Mouse (Mus musculus): ENCODE results near the gene Ankrd50. TPM values are rescaled to one million over a fixed set of nuclear protein-coding genes. Genes with fewer than 3 reads are reported as not detected.
A peak's percentile ranks its signal among the peaks of the same experiment; 100 is the strongest.

The Ankrd50 gene
- polyA plus RNA-seq, 1 experiment from 2014 or later = 32.3 TPM

GRCm38 (mm10) chr3:38461742-38462141 lies 22.9 kb downstream of the Ankrd50 start:
- 83% methylated on average over 2 of the region's 2 CpGs for WGBS
- Histone ChIP-seq H3K27ac (no peak overlapping the region), H3K4me1 (replicated peaks) (0 out of 2 replicates have a peak, but pooled peaks cover 5% of the 10 kb centered on the region), H3K9me3 (no peaks in the 10 kb centered on the region), H3K9ac (replicated peaks) (no peak overlapping the region), H3K27me3 (no peaks in the 10 kb centered on the region), H3K4me2 (replicated peaks) (no peak overlapping the region), H3K36me3 (peaks cover 61% of the 10 kb centered on the region), H3K4me3 (replicated peaks) (no peak overlapping the region)
- ATAC-seq = no peak

- no peak overlapping the region for H3K4me2 ChIP-seq (replicated peaks)
- no peak overlapping the region for H3K4me3 ChIP-seq (replicated peaks)
- H3K27me3 ChIP-seq = no peaks in the 10 kb centered on the region
- H3K36me3 ChIP-seq = peaks cover 76% of the 10 kb centered on the region
- WGBS = 87% methylated on average over 4 of the region's 4 CpGs
- H3K9me3 ChIP-seq = no peaks in the 10 kb centered on the region
- H3K4me1 ChIP-seq (replicated peaks) = 0 out of 2 replicates have a peak, but pooled peaks cover 3% of the 10 kb centered on the region
- no peak for ATAC-seq
- H3K9ac ChIP-seq (replicated peaks) = no peak overlapping the region
- H3K27ac ChIP-seq = no peak overlapping the region
Measured at GRCm38 (mm10) chr3:38460250-38460624, 24.4 kb downstream of the Ankrd50 start.

GRCm38 (mm10) chr3:38459507-38460249 lies 25.0 kb downstream of the Ankrd50 start:
- ATAC-seq = no peak
- no peak overlapping the region for H3K4me3 ChIP-seq (replicated peaks)
- no peak overlapping the region for H3K27ac ChIP-seq
- H3K9ac ChIP-seq (replicated peaks) = no peak overlapping the region
- H3K9me3 ChIP-seq = no peaks in the 10 kb centered on the region
- WGBS = 92% methylated on average over 5 of the region's 5 CpGs
- H3K4me2 ChIP-seq (replicated peaks) = no peak overlapping the region
- H3K4me1 ChIP-seq (replicated peaks) = 0 out of 2 replicates have a peak, but pooled peaks cover 3% of the 10 kb centered on the region
- peaks cover 82% of the 10 kb centered on the region for H3K36me3 ChIP-seq
- H3K27me3 ChIP-seq = no peaks in the 10 kb centered on the region

- Histone ChIP-seq H3K4me1 (replicated peaks) (peaks cover 3% of the 10 kb centered on the region; the same call in 1 of the 2 replicates), H3K9ac (replicated peaks) (no peak overlapping the region), H3K36me3 (peaks cover 88% of the 10 kb centered on the region), H3K27ac (no peak overlapping the region), H3K27me3 (no peaks in the 10 kb centered on the region), H3K4me3 (replicated peaks) (no peak overlapping the region), H3K4me2 (replicated peaks) (no peak overlapping the region), H3K9me3 (no peaks in the 10 kb centered on the region)
- WGBS = 96% methylated on average over 14 of the region's 14 CpGs
- ATAC-seq = no peak
Measured at GRCm38 (mm10) chr3:38457041-38457440, 27.6 kb downstream of the Ankrd50 start.

- Histone ChIP-seq H3K9ac (replicated peaks) (no peak overlapping the region), H3K9me3 (peaks cover 3% of the 10 kb centered on the region; the same call in 1 of the 2 replicates), H3K4me1 (replicated peaks) (no peaks in the 10 kb centered on the region; the same call in 1 of the 2 replicates), H3K36me3 (peaks cover 73% of the 10 kb centered on the region), H3K27me3 (no peaks in the 10 kb centered on the region), H3K27ac (no peak overlapping the region), H3K4me3 (replicated peaks) (no peak overlapping the region), H3K4me2 (replicated peaks) (no peak overlapping the region)
- no peak for ATAC-seq
- 89% methylated on average over 9 of the region's 9 CpGs for WGBS
Measured at GRCm38 (mm10) chr3:38452199-38452598, 32.4 kb downstream of the Ankrd50 start.

- H3K4me2 ChIP-seq (replicated peaks) = no peak overlapping the region
- no peaks in the 10 kb centered on the region for H3K27me3 ChIP-seq
- H3K27ac ChIP-seq = no peak overlapping the region
- no peak for ATAC-seq
- H3K9ac ChIP-seq (replicated peaks) = no peak overlapping the region
- H3K9me3 ChIP-seq = peaks cover 3% of the 10 kb centered on the region; the same call in 1 of the 2 replicates
- peaks cover 21% of the 10 kb centered on the region for H3K36me3 ChIP-seq
- no peaks in the 10 kb centered on the region for H3K4me1 ChIP-seq (replicated peaks)
- WGBS = 90% methylated on average over 9 of the region's 9 CpGs
- H3K4me3 ChIP-seq (replicated peaks) = no peak overlapping the region
Measured at GRCm38 (mm10) chr3:38446586-38446985, 38.1 kb downstream of the Ankrd50 start.

GRCm38 (mm10) chr3:38443875-38444274 lies 40.8 kb downstream of the Ankrd50 start:
- 0 out of 2 replicates have a peak, but pooled peaks cover 3% of the 10 kb centered on the region for H3K36me3 ChIP-seq
- H3K27ac ChIP-seq = no peak overlapping the region
- ATAC-seq = no peak
- H3K4me2 ChIP-seq (replicated peaks) = no peak overlapping the region
- H3K9ac ChIP-seq (replicated peaks) = no peak overlapping the region
- H3K27me3 ChIP-seq = no peaks in the 10 kb centered on the region
- 58% methylated on average over 4 of the region's 4 CpGs for WGBS
- no peak overlapping the region for H3K4me3 ChIP-seq (replicated peaks)
- H3K4me1 ChIP-seq (replicated peaks) = no peaks in the 10 kb centered on the region
- H3K9me3 ChIP-seq = no peaks in the 10 kb centered on the region

GRCm38 (mm10) chr3:38440564-38440991 lies 44.1 kb downstream of the Ankrd50 start:
- Histone ChIP-seq H3K4me3 (replicated peaks) (no peak overlapping the region), H3K4me1 (replicated peaks) (no peaks in the 10 kb centered on the region), H3K4me2 (replicated peaks) (no peak overlapping the region), H3K27ac (no peak overlapping the region), H3K9me3 (no peaks in the 10 kb centered on the region), H3K27me3 (no peaks in the 10 kb centered on the region), H3K9ac (replicated peaks) (no peak overlapping the region), H3K36me3 (no peaks in the 10 kb centered on the region)
- WGBS = 73% methylated on average over 7 of the region's 7 CpGs
- ATAC-seq = no peak

GRCm38 (mm10) chr3:38436596-38436995 lies 48.0 kb downstream of the Ankrd50 start:
- WGBS = 73% methylated on average over 3 of the region's 3 CpGs
- no peak for ATAC-seq

GRCm38 (mm10) chr3:38435828-38436227 lies 48.8 kb downstream of the Ankrd50 start:
- H3K4me2 ChIP-seq (replicated peaks) = no peak overlapping the region
- no peaks in the 10 kb centered on the region for H3K27me3 ChIP-seq
- no peaks in the 10 kb centered on the region for H3K9me3 ChIP-seq
- no peak for ATAC-seq
- H3K9ac ChIP-seq (replicated peaks) = no peak overlapping the region
- H3K36me3 ChIP-seq = no peaks in the 10 kb centered on the region
- WGBS = 92% methylated on average over 6 of the region's 6 CpGs
- H3K4me3 ChIP-seq (replicated peaks) = no peak overlapping the region
- no peak overlapping the region for H3K27ac ChIP-seq
- peaks cover 15% of the 10 kb centered on the region for H3K4me1 ChIP-seq (replicated peaks)

More at GRCm38 (mm10) chr3:38436596-38436995, 48.0 kb downstream of the Ankrd50 start:
- no peaks in the 10 kb centered on the region for H3K9me3 ChIP-seq
- no peak overlapping the region for H3K4me2 ChIP-seq (replicated peaks)
- no peak overlapping the region for H3K9ac ChIP-seq (replicated peaks)
- no peaks in the 10 kb centered on the region for H3K27me3 ChIP-seq
- H3K4me3 ChIP-seq (replicated peaks) = no peak overlapping the region
- no peak overlapping the region for H3K27ac ChIP-seq
- peaks cover 12% of the 10 kb centered on the region for H3K4me1 ChIP-seq (replicated peaks)
- no peaks in the 10 kb centered on the region for H3K36me3 ChIP-seq

- Histone ChIP-seq H3K4me2 (replicated peaks) (no peak overlapping the region), H3K4me3 (replicated peaks) (no peak overlapping the region), H3K36me3 (no peaks in the 10 kb centered on the region), H3K27ac (no peak overlapping the region), H3K27me3 (no peaks in the 10 kb centered on the region), H3K9ac (replicated peaks) (no peak overlapping the region), H3K4me1 (replicated peaks) (peaks cover 15% of the 10 kb centered on the region), H3K9me3 (no peaks in the 10 kb centered on the region)
- no peak for ATAC-seq
- WGBS = 95% methylated on average over 2 of the region's 2 CpGs
Measured at GRCm38 (mm10) chr3:38434486-38434885, 50.2 kb downstream of the Ankrd50 start.

- peak; percentile 60; the same call in 1 of the 2 replicates for ATAC-seq
- Histone ChIP-seq H3K9ac (replicated peaks) (no peak overlapping the region), H3K27me3 (no peaks in the 10 kb centered on the region), H3K4me1 (replicated peaks) (peaks cover 15% of the 10 kb centered on the region), H3K36me3 (no peaks in the 10 kb centered on the region), H3K9me3 (no peaks in the 10 kb centered on the region), H3K4me3 (replicated peaks) (no peak overlapping the region), H3K27ac (peak overlapping the region; percentile 47; the same call in 1 of the 2 replicates), H3K4me2 (replicated peaks) (no peak overlapping the region)
- WGBS = 10% methylated on average over 11 of the region's 11 CpGs
Measured at GRCm38 (mm10) chr3:38433495-38434464, 50.9 kb downstream of the Ankrd50 start.

Data from midbrain, embryonic 13.5 days (tissue).